Mouse (Mus musculus) olfactory bulb, adult 2 months (tissue): ENCODE measurements around the gene Peak1. TPM values are rescaled to one million over a fixed set of nuclear protein-coding genes. Genes with fewer than 3 reads are reported as not detected.

ENCODE experiments used
- H3K27ac ChIP-seq: fragments of 200-500 bp; 2 replicates; pipeline ENCODE4 v1.5.1; 2012; ENCODE audit warnings: low read depth, low read length; ENCODE audit not compliant: insufficient read depth
- H3K4me1 ChIP-seq: fragments of 200-500 bp; 2 replicates; pipeline ENCODE4 v1.6.1; 2012; ENCODE audit warnings: low read length; ENCODE audit not compliant: control insufficient read depth, insufficient read depth
- H3K4me3 ChIP-seq: fragments of 200-500 bp; 2 replicates; pipeline ENCODE4 v1.5.1; 2012; ENCODE audit warnings: mild to moderate bottlenecking, low read depth, low read length, moderate library complexity; ENCODE audit not compliant: insufficient read depth
- CTCF ChIP-seq: fragments of 200-500 bp; IDR thresholded peaks from 2 replicates; pipeline ENCODE4 v1.5.1; 2012; ENCODE audit warnings: low read depth, mild to moderate bottlenecking, low read length, moderate library complexity; ENCODE audit not compliant: insufficient read depth
- POLR2A ChIP-seq: fragments of 200-500 bp; IDR thresholded peaks from 2 replicates; pipeline ENCODE4 v1.6.1; 2012; ENCODE audit warnings: mild to moderate bottlenecking, low read depth, low read length, moderate library complexity; ENCODE audit not compliant: insufficient read depth
- WGBS: fragments of 180-500 bp; shearing (Covaris S2); methylation state at CpG from one replicate; pipeline ENCODE4 v1.1.7; 2018; 5-methylcytosine and 5-hydroxymethylcytosine counted together
- polyA plus RNA-seq: library from polyadenylated mRNA; stranded (reverse); fragments of >200 nt; gene quantifications from 2 replicates; pipeline ENCODE4 v1.2.4, GENCODE M21; 2012; ENCODE audit warnings: low replicate concordance; ENCODE audit not compliant: missing spikeins, insufficient read depth, insufficient read length

Gene Peak1
- polyA plus RNA-seq, 1 experiment = not detected

DNA sequence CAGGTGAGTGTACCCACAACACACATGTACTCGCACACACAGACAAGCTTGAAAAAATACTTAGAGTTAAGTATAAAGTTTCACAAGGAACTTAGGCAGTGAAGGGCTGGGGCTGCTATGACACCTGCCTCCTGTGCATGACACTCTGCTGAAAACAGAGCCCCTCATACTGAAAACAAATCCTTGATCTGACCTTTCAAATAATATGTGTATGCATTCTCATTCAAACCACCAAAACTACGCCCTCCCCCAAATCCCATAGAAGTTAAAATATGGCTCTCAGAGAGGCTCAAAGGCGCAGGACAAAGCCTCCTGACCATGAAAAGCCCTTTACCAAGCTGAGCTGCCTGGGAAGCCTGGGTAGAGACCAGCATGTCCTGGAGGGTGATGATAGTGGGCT is 242.6 kb downstream of the Peak1 start:
- TF ChIP-seq POLR2A = no peak
- TF ChIP-seq CTCF = no peak
- no peak overlapping the region for H3K4me3 ChIP-seq
- WGBS = 96% methylated on average over 3 of the region's 3 CpGs
- H3K4me1 ChIP-seq = no peaks in the 10 kb centered on the region
- H3K27ac ChIP-seq = no peak overlapping the region

DNA sequence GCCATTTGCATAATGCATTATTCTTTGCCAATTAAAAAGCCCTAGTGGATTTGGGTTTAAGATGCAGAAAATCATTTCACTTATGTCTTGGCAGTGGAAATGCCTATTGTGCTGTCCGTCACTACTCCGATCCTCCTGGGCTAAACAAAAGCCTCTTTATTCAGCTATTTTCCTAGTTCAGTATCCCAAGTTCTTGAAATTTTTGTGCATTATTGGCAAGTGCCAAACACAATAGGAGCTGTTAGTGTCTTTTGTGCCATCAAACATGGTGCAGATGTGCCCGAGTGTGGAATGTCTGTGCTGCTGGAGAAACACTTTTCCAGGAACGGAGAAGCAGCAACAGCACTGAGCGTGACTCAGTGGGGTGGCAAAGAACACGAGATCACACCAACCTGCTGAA is 250.2 kb downstream of the Peak1 start:
- H3K27ac ChIP-seq = no peak overlapping the region
- H3K4me3 ChIP-seq = no peak overlapping the region
- TF ChIP-seq CTCF (no peak), POLR2A (no peak)
- WGBS = 54% methylated on average over 6 of the region's 6 CpGs
- H3K4me1 ChIP-seq = no peaks in the 10 kb centered on the region

DNA sequence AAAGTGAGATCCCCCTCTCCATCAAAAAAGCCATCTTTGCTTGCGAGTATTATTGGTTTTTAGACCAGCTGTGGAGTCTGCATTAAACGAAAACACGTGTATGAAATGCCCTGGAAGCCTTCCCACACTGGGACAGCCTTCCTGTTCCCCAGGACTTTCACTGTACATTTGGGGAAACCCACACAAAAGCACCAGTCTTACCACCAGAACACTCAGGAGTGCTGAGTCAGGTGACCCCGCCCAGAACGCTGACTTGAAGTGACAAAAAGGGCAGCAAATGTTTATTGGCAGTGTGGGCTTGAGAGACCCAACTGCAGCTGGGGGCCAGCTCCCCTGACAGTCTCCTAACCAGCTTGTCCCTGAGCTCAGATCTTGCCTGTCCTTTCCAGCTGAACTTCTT is 251.7 kb downstream of the Peak1 start:
- Histone ChIP-seq H3K4me1 (no peaks in the 10 kb centered on the region), H3K27ac (no peak overlapping the region), H3K4me3 (no peak overlapping the region)
- 65% methylated on average over 5 of the region's 5 CpGs for WGBS
- TF ChIP-seq CTCF = no peak
- TF ChIP-seq POLR2A = no peak

DNA sequence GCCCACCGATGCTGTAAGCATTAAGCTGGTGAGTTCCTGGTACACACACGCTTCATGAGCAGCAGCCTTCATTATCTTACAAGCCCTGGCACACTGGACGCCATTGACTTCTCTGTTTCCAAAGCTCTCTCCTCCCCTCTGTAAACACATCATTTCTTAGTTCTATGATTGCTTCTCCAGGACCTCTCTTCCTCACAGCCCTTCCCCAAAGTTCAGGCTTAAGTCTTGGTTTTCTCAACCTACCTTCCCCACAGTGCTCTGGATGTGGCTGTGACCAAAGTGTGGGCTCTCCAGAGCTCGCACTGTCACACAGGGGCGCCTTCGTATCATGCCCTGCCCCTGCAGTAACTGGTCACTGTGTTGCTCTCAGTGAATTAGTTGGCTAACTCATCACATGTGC is 252.5 kb downstream of the Peak1 start, which contains the start of gene Tspan3:
Gene Tspan3 (minus strand): TSS at position 101 of the 400 bp plus-strand sequence.
- Histone ChIP-seq H3K27ac (no peak within 1 kb of the TSS), H3K4me3 (no peak within 1 kb of the TSS), H3K4me1 (no peaks in the 10 kb centered on the region)
- TF ChIP-seq CTCF = no peak
- WGBS = 94% methylated on average over 6 of the region's 6 CpGs

DNA sequence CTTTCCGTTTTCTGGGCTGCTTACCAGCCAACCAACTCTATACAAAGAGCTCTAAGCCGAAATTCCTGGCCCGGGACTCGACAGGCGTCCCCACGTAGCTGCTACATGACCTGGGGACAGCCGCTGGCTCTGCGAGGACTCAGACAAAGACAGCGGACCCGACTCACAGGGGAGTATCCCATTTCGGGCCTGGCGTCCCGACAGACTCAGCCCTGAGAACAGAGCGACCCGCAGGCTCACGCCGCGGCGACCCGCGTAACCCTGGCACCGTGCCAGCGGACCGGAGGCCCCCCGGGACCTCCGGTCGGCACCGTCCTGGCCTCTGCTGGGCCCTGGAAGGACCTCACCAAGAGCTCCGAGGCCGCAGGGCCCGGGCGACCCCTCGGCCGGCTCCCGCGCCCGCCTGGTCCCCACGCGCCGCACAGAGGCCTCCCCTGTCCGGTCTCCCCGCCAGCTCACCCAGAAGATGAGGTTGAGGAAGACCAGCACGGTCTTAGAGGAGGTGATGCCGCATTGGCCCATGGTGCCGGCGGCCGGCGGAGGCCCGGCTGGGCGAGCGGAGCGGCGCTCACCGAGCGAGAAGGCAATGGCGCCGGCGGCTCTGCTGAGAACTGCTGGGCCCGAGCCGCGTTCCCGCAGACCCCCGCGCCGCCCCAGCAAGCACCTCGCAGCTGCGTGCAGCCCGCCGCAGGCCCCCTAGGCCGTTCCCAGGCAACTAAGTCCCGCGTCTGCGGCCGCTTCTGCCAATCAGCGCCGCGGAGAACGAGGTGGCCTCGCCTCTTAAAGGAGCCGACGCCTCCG is 257.3 kb downstream of the Peak1 start:
- under 1% methylated on average over 82 of the region's 82 CpGs for WGBS
- peak overlapping the region; percentile 99 for H3K4me3 ChIP-seq
- TF ChIP-seq POLR2A (peak; percentile 81), CTCF (no peak)
- peak overlapping the region; percentile 95 for H3K27ac ChIP-seq
- no peaks in the 10 kb centered on the region for H3K4me1 ChIP-seq

- 2% methylated on average over 2 of the region's 2 CpGs for WGBS
- H3K27ac ChIP-seq = no peak overlapping the region
- TF ChIP-seq CTCF (no peak), POLR2A (no peak)
- no peak overlapping the region for H3K4me3 ChIP-seq
- no peaks in the 10 kb centered on the region for H3K4me1 ChIP-seq
Observed at GRCm38 (mm10) chr9:56159456-56159855, 258.4 kb downstream of the Peak1 start.

- Histone ChIP-seq H3K27ac (no peak overlapping the region), H3K4me1 (no peaks in the 10 kb centered on the region), H3K4me3 (no peak overlapping the region)
- no peak for TF ChIP-seq CTCF
- no peak for TF ChIP-seq POLR2A
- 47% methylated on average over 2 of the region's 2 CpGs for WGBS
Observed at GRCm38 (mm10) chr9:56158077-56158476, 259.8 kb downstream of the Peak1 start.

GRCm38 (mm10) chr9:56154572-56154971 is 263.3 kb downstream of the Peak1 start:
- Histone ChIP-seq H3K4me3 (no peak overlapping the region), H3K4me1 (0 out of 2 replicates have a peak, but pooled peaks cover 2% of the 10 kb centered on the region), H3K27ac (no peak overlapping the region)
- TF ChIP-seq POLR2A (no peak), CTCF (no peak)
- WGBS = 82% methylated on average over 5 of the region's 5 CpGs

- no peak for TF ChIP-seq POLR2A
- TF ChIP-seq CTCF = no peak
- 30% methylated on average over 4 of the region's 4 CpGs for WGBS
- Histone ChIP-seq H3K27ac (peak overlapping the region; percentile 41; the same call in 1 of the 2 replicates), H3K4me1 (peaks cover 6% of the 10 kb centered on the region; the same call in 1 of the 2 replicates), H3K4me3 (no peak overlapping the region)
Observed at GRCm38 (mm10) chr9:56152482-56153007, 265.3 kb downstream of the Peak1 start.
